Mouse (Mus musculus) kidney, adult 18-20 months (tissue): ENCODE results near the gene Ggt6.
"Not testable (repeated sequence)": the region's sequence is repeated elsewhere in the genome, so short reads cannot be mapped to it uniquely, and the experiment has no call there.

ENCODE experiments used
- DNase-seq: peaks from one replicate; pipeline ENCODE4 v3.0.0; 2021

Gene Ggt6

GRCm38 (mm10) chr11:72411093-72411921 is 24.0 kb upstream of the Ggt6 start, which contains the start of gene Smtnl2:
TSS of gene Smtnl2 (minus strand) at chr11:72411713.
- DNase-seq: peak; percentile 92

GRCm38 (mm10) chr11:72411945-72412344 is 23.4 kb upstream of the Ggt6 start:
- no peak for DNase-seq

- DNase-seq: no peak
Measured at GRCm38 (mm10) chr11:72413016-72413415, 22.3 kb upstream of the Ggt6 start.

GRCm38 (mm10) chr11:72413601-72414190 is 21.6 kb upstream of the Ggt6 start:
- DNase-seq: no peak

- no peak for DNase-seq
Measured at GRCm38 (mm10) chr11:72415155-72415554, 20.2 kb upstream of the Ggt6 start.

- DNase-seq: no peak
Measured at GRCm38 (mm10) chr11:72416666-72417065, 18.7 kb upstream of the Ggt6 start.

GRCm38 (mm10) chr11:72417376-72417775 is 17.9 kb upstream of the Ggt6 start:
- DNase-seq: no peak

GRCm38 (mm10) chr11:72418227-72418626 is 17.1 kb upstream of the Ggt6 start:
- DNase-seq: peak; percentile 63

GRCm38 (mm10) chr11:72419006-72419405 is 16.3 kb upstream of the Ggt6 start:
- no peak for DNase-seq

- DNase-seq: no peak
Measured at GRCm38 (mm10) chr11:72420460-72421122, 14.7 kb upstream of the Ggt6 start.

GRCm38 (mm10) chr11:72421518-72422278 is 13.6 kb upstream of the Ggt6 start:
- DNase-seq: no peak

- no peak for DNase-seq
Measured at GRCm38 (mm10) chr11:72423686-72424085, 11.6 kb upstream of the Ggt6 start.

GRCm38 (mm10) chr11:72425201-72425600 is 10.1 kb upstream of the Ggt6 start:
- DNase-seq: no peak

- no peak for DNase-seq
Measured at GRCm38 (mm10) chr11:72426884-72427283, 8.4 kb upstream of the Ggt6 start.

- DNase-seq: peak; percentile 89
Measured at GRCm38 (mm10) chr11:72428694-72429093, 6.6 kb upstream of the Ggt6 start.

GRCm38 (mm10) chr11:72429288-72429690 is 6.0 kb upstream of the Ggt6 start:
- DNase-seq: peak; percentile 83

- not testable (repeated sequence) for DNase-seq
Measured at GRCm38 (mm10) chr11:72430311-72431068, 4.8 kb upstream of the Ggt6 start.

- DNase-seq: peak; percentile 72
Measured at GRCm38 (mm10) chr11:72435694-72436045, 344 bp downstream of the Ggt6 start.

- DNase-seq: peak; percentile 64
Measured at GRCm38 (mm10) chr11:72436271-72436670, 945 bp downstream of the Ggt6 start.

- DNase-seq: peak; percentile 60
Measured at GRCm38 (mm10) chr11:72436756-72437650, 1.7 kb downstream of the Ggt6 start.

- no peak for DNase-seq
Measured at GRCm38 (mm10) chr11:72438411-72438810, 3.1 kb downstream of the Ggt6 start.
